Mouse (Mus musculus): ENCODE results near the gene Bcr.

Gene Bcr

GRCm38 (mm10) chr10:75182151-75182774, 121.9 kb downstream of the Bcr start:
- peak; percentile 73 for DNase-seq (ENCODE audit: low spot score)

- DNase-seq (ENCODE audit: low spot score), result no peak
These were observed 124.4 kb downstream of the Bcr start for GRCm38 (mm10) chr10:75184826-75185225.

- no peak for DNase-seq (ENCODE audit: low spot score)
These were observed 126.2 kb downstream of the Bcr start for GRCm38 (mm10) chr10:75186551-75186950.

- DNase-seq (ENCODE audit: low spot score), result no peak
These were observed 127.1 kb downstream of the Bcr start for GRCm38 (mm10) chr10:75187366-75188056.

- DNase-seq (ENCODE audit: low spot score), result no peak
These were observed 131.3 kb downstream of the Bcr start for GRCm38 (mm10) chr10:75191647-75192046.

- DNase-seq (ENCODE audit: low spot score), result no peak
These were observed 137.4 kb downstream of the Bcr start for GRCm38 (mm10) chr10:75197817-75198216.

- no peak for DNase-seq (ENCODE audit: low spot score)
These were observed 140.3 kb downstream of the Bcr start for GRCm38 (mm10) chr10:75200733-75201132.

- DNase-seq (ENCODE audit: low spot score), result no peak
These were observed 145.8 kb downstream of the Bcr start for GRCm38 (mm10) chr10:75206192-75206591.

- DNase-seq (ENCODE audit: low spot score), result no peak
These were observed 150.4 kb downstream of the Bcr start for GRCm38 (mm10) chr10:75210841-75211240.

- DNase-seq (ENCODE audit: low spot score), result peak; percentile 98
These were observed 151.6 kb downstream of the Bcr start, which contains the start of gene Specc1l for GRCm38 (mm10) chr10:75211807-75212645. Specc1l (plus strand) TSS chr10:75212073.

- DNase-seq (ENCODE audit: low spot score), result peak; percentile 4
These were observed 152.6 kb downstream of the Bcr start for GRCm38 (mm10) chr10:75212981-75213380.

- DNase-seq (ENCODE audit: low spot score), result no peak
These were observed 160.3 kb downstream of the Bcr start for GRCm38 (mm10) chr10:75220722-75221121.

- no peak for DNase-seq (ENCODE audit: low spot score)
These were observed 161.7 kb downstream of the Bcr start for GRCm38 (mm10) chr10:75221936-75222610.

- no peak for DNase-seq (ENCODE audit: low spot score)
These were observed 162.2 kb downstream of the Bcr start for GRCm38 (mm10) chr10:75222611-75222998.

GRCm38 (mm10) chr10:75224154-75224553, 163.8 kb downstream of the Bcr start:
- DNase-seq (ENCODE audit: low spot score), result no peak

GRCm38 (mm10) chr10:75224630-75225029, 164.2 kb downstream of the Bcr start:
- no peak for DNase-seq (ENCODE audit: low spot score)

- no peak for DNase-seq (ENCODE audit: low spot score)
These were observed 167.0 kb downstream of the Bcr start for GRCm38 (mm10) chr10:75227381-75227780.

- no peak for DNase-seq (ENCODE audit: low spot score)
These were observed 170.2 kb downstream of the Bcr start for GRCm38 (mm10) chr10:75230572-75230971.

- DNase-seq (ENCODE audit: low spot score), result no peak
These were observed 171.5 kb downstream of the Bcr start for GRCm38 (mm10) chr10:75231876-75232275.

GRCm38 (mm10) chr10:75232612-75233155, 172.3 kb downstream of the Bcr start:
- no peak for DNase-seq (ENCODE audit: low spot score)

GRCm38 (mm10) chr10:75233489-75233888, 173.1 kb downstream of the Bcr start:
- DNase-seq (ENCODE audit: low spot score), result no peak

All from retina, embryonic 14.5 days (tissue).